Mouse (Mus musculus): ENCODE measurements around the gene Cdc42ep1. TPM values are rescaled to one million over a fixed set of nuclear protein-coding genes. Genes with fewer than 3 reads are reported as not detected.
"Not testable (repeated sequence)": the region's sequence is repeated elsewhere in the genome, so short reads cannot be mapped to it uniquely, and the experiment has no call there.

The Cdc42ep1 gene
- polyA plus RNA-seq, 1 experiment: 1.2 TPM

DNA sequence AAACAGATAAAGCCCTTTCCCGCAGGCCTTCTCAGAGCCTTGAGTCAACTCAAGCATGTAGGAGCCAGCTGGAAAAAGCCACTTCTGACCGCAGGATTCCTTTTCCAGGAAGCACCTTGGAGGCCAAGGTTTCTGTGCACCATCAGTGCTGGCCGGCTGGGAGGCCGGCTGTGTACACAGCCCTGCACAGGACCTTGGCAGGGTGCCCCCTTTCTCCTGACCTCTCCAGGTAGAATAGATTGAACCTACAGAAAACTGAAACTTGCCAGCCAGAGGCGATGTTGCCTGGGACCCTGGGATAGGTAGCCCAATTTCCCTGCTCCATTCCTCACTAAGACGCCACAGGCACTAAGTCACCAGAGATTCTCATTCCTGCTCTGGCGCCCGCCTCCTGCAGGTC lies 3.4 kb downstream of the Cdc42ep1 start:
- no peak overlapping the region for H3K4me3 ChIP-seq (replicated peaks)
- no peaks in the 10 kb centered on the region for H3K36me3 ChIP-seq (replicated peaks; ENCODE audit: low read length)
- peaks cover 89% of the 10 kb centered on the region for H3K27me3 ChIP-seq (replicated peaks)
- H3K9me3 ChIP-seq: no peaks in the 10 kb centered on the region
- TF ChIP-seq FLI1 (IDR thresholded peaks at IDR 0.05; ENCODE audit: low read length): no peak
- no peak for TF ChIP-seq GATA1 (IDR thresholded peaks at IDR 0.05; ENCODE audit: borderline replicate concordance, low read length)
- H3K4me1 ChIP-seq: peaks cover 64% of the 10 kb centered on the region

DNA sequence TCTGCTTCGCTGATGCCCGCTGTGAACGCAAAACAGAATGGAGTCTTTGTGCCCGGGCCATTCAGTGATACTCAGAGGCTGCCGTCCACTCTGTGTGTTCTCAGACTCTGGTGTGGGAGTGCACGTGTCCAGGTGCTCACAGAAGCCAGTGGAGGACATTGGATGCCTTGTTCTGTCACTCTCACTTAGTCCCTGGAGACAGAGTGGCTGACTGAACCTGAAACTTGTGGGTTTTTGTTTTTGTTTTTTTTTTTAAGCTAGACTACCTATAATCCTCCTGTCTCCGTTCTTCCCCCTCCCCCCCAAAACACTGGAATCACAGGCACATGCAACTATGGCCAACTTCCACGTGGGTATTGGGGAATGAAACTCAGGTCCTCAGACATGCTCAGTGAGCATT lies 3.9 kb downstream of the Cdc42ep1 start:
- TF ChIP-seq GATA1 (IDR thresholded peaks at IDR 0.05; ENCODE audit: borderline replicate concordance, low read length) (no peak), FLI1 (IDR thresholded peaks at IDR 0.05; ENCODE audit: low read length) (no peak)
- Histone ChIP-seq H3K36me3 (replicated peaks; ENCODE audit: low read length) (no peaks in the 10 kb centered on the region), H3K4me1 (peaks cover 64% of the 10 kb centered on the region), H3K9me3 (no peaks in the 10 kb centered on the region), H3K4me3 (replicated peaks) (no peak overlapping the region), H3K27me3 (replicated peaks) (peaks cover 89% of the 10 kb centered on the region)

DNA sequence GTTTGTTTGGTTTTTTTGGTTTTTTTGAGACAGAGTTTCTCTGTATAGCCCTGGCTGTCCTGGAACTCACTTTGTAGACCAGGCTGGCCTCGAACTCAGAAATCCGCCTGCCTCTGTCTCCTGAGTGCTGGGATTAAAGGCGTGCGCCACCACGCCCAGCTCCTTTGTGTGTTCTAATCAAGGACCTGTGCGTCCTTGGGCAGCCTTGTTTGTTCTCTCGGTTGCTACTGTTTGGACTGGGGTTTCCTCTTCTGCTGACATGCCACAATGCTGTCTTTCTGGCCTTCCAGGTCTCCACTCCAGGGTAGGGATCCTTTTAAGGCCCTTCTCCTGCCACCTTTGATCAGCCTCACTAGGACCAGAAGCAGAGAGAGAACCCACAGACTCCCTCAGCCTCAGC lies 4.4 kb downstream of the Cdc42ep1 start:
- Histone ChIP-seq H3K4me1 (peaks cover 66% of the 10 kb centered on the region), H3K27me3 (replicated peaks) (peaks cover 88% of the 10 kb centered on the region)
- H3K9me3 ChIP-seq; H3K4me3 ChIP-seq (replicated peaks); H3K36me3 ChIP-seq (replicated peaks; ENCODE audit: low read length): not testable (repeated sequence)

DNA sequence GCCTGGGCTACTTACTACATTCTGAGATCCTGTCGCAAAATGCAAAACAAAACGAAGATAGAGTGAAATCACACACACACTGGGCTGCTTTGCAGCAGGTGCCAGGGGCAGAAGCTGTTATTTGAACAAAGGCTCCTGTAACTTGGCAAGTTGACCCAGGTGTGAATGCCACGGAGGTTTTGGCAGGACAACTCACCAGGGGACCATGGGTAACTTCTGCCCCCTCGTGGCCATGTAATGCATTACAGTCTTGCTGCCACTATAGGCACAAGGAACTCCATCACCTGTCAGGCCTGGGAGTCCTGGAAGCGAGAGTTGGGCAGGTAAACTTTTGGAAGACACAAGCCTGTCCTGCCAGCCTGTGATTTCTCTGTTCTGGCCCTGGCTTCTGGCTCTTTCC lies 6.0 kb downstream of the Cdc42ep1 start:
- no peak overlapping the region for H3K4me3 ChIP-seq (replicated peaks)
- TF ChIP-seq GATA1 (IDR thresholded peaks at IDR 0.05; ENCODE audit: borderline replicate concordance, low read length): no peak
- TF ChIP-seq FLI1 (IDR thresholded peaks at IDR 0.05; ENCODE audit: low read length): no peak
- H3K4me1 ChIP-seq: peaks cover 59% of the 10 kb centered on the region
- H3K9me3 ChIP-seq: no peaks in the 10 kb centered on the region
- H3K27me3 ChIP-seq (replicated peaks): peaks cover 80% of the 10 kb centered on the region
- no peaks in the 10 kb centered on the region for H3K36me3 ChIP-seq (replicated peaks; ENCODE audit: low read length)

DNA sequence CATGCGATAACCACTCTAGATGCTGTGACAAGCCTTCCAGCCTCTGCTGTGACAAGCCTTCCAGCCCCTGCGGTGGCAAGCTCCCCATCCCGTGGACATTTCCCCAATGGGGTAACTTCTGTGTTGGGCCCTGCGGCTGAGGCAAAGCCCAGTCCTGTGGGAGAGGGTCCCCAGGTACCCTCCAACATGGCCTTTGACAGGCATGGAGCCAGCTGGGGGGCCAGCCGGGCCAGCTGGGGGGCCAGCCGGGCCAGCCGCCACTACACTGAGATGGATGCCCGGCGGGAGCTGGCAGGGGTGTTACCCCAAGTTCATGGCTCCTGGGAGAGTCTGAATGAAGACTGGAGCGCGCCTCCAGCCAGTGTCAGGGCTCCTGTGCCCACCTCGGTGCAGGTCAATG lies 7.1 kb downstream of the Cdc42ep1 start:
- Histone ChIP-seq H3K27me3 (replicated peaks) (peaks cover 74% of the 10 kb centered on the region), H3K4me3 (replicated peaks) (no peak overlapping the region), H3K9me3 (no peaks in the 10 kb centered on the region), H3K36me3 (replicated peaks; ENCODE audit: low read length) (no peaks in the 10 kb centered on the region), H3K4me1 (peaks cover 49% of the 10 kb centered on the region)
- TF ChIP-seq GATA1 (IDR thresholded peaks at IDR 0.05; ENCODE audit: borderline replicate concordance, low read length): no peak
- no peak for TF ChIP-seq FLI1 (IDR thresholded peaks at IDR 0.05; ENCODE audit: low read length)

DNA sequence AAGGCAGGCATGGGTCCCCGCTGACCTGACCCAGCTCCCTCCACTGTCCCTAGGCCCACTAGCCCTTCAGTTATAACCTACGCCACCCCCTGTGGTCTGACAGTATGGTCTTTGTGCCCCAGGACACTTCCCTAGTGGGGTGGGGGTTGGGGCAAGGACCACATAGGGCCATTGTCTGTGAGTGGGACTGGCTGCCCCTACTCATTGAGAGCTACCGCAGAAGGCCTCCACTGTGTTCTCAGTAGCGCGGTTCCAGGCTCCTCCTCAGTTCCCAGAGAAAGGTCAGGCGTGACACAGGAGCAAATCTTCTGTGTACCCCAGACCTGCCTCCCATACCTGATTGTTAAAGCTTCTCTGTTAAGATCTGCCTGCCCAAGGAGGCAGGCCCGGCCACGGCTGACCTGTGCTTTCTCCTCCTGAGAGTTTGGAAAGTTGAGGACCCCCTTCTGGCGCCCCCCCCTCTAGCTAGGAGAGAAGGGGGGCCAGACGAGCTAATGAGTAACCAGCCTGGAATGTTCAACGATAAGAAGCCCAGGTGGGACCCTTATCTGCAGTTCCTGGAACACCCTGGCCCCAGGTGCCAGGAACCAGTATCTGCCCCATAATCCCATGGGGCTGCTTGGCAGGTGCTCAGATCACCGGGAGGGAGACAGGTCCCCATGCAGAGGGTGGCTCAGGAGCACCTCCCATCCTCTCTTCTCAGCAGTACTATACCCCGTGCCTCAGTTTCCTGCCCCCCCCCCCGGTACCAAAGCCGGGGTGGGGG lies 7.8 kb downstream of the Cdc42ep1 start:
- TF ChIP-seq GATA1 (IDR thresholded peaks at IDR 0.05; ENCODE audit: borderline replicate concordance, low read length): no peak
- no peak for TF ChIP-seq FLI1 (IDR thresholded peaks at IDR 0.05; ENCODE audit: low read length)
- Histone ChIP-seq H3K27me3 (replicated peaks) (peaks cover 70% of the 10 kb centered on the region), H3K4me1 (peaks cover 49% of the 10 kb centered on the region), H3K9me3 (no peaks in the 10 kb centered on the region), H3K36me3 (replicated peaks; ENCODE audit: low read length) (no peaks in the 10 kb centered on the region), H3K4me3 (replicated peaks) (no peak overlapping the region)

DNA sequence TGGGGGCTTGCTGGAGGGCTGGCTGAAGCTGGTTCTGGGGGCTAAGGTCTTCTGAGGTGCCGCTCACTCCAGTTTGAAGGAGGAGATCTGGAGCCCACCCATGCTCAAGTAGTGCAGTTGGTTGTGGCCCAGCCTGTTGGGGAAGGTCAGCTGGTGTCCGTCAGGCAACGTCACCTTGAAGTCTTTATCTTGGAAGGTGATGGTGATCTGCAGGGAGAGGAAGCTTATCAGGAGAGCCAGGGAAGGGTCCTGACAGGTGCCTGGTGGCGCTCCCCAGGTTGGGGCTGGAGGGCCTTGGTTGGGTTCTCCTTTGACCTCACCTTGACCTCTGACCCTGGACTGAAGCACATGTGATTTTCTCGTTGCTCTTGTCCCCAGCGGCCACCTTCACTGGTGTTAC lies 8.5 kb downstream of the Cdc42ep1 start:
- Histone ChIP-seq H3K27me3 (replicated peaks) (peaks cover 63% of the 10 kb centered on the region), H3K4me1 (peaks cover 49% of the 10 kb centered on the region), H3K36me3 (replicated peaks; ENCODE audit: low read length) (no peaks in the 10 kb centered on the region), H3K4me3 (replicated peaks) (no peak overlapping the region), H3K9me3 (no peaks in the 10 kb centered on the region)
- TF ChIP-seq FLI1 (IDR thresholded peaks at IDR 0.05; ENCODE audit: low read length) (no peak), GATA1 (IDR thresholded peaks at IDR 0.05; ENCODE audit: borderline replicate concordance, low read length) (no peak)

DNA sequence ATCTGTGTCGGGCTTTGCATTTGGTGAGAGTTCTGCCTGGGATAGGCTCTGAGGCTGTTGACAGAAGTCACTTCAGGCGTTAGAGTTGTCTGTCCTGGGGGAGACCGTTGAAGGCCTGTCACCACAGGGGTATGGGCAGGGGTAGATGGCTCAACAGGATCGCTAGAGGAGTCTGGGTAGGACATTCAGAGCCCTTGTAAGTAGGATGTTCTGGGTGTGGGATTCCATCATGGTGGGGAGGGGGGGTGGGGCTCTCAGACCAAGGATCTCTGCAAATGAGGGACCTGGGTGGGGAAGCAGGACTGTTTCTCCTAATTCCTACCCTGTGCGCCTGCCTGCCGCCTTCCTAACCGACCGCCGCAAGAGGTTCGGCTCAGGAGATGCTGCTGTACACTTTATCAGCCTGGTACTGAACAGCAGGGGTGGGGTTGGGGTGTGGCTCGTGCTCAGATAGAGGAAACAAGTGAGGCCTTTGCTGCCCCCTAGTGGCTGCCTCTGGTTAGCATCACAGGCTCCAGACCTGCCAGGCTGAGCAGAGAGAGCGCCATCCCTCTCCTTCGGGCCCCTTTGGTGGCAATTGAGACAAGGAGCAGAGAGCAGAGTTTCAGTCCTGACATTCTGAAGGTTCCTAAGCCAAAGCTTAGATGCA lies 9.2 kb downstream of the Cdc42ep1 start:
- H3K36me3 ChIP-seq (replicated peaks; ENCODE audit: low read length): no peaks in the 10 kb centered on the region
- peak overlapping the region; percentile 53 for H3K4me3 ChIP-seq (replicated peaks)
- H3K27me3 ChIP-seq (replicated peaks): peaks cover 63% of the 10 kb centered on the region
- H3K9me3 ChIP-seq: no peaks in the 10 kb centered on the region
- TF ChIP-seq FLI1 (IDR thresholded peaks at IDR 0.05; ENCODE audit: low read length): no peak
- TF ChIP-seq GATA1 (IDR thresholded peaks at IDR 0.05; ENCODE audit: borderline replicate concordance, low read length): no peak
- peaks cover 52% of the 10 kb centered on the region for H3K4me1 ChIP-seq

DNA sequence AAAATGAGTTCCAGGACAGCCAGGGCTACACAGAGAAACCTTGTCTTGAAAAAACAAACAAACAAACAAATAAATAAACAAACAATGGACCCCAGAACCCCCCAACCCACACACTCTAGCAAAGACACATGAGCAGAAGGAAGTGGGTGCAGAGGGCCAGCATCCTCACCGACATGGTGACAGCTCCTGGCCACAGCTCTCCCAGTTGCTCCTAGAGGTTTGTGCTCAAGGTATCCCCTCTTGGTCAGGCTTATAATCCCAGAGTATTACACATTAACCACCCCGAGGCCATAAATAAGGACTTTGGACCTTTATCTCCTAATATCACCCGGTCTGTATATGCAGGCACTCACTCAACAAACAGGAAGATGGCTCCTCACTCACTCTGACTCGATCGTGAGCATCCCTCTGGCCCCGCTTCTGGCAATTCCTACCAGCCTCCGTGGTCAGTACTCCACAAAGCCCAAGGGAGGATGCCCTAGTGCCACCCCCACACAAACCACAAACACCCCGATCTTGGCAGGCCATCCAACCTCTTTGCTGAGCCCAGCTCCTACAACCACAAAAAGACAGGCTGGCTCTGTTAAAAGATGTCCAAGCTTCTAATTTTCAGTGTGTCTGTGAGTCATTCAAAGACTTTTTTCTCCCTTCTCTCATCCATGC lies 13.0 kb downstream of the Cdc42ep1 start, which contains the start of gene Lgals2:
TSS of gene Lgals2 (minus strand) at position 227 of the 663 bp plus-strand sequence.
- Histone ChIP-seq H3K36me3 (replicated peaks; ENCODE audit: low read length) (no peaks in the 10 kb centered on the region), H3K9me3 (no peaks in the 10 kb centered on the region), H3K4me3 (replicated peaks) (peak within 1 kb of the TSS; percentile 38), H3K27me3 (replicated peaks) (peaks cover 44% of the 10 kb centered on the region), H3K4me1 (peaks cover 57% of the 10 kb centered on the region)
- TF ChIP-seq FLI1 (IDR thresholded peaks at IDR 0.05; ENCODE audit: low read length): no peak
- no peak for TF ChIP-seq GATA1 (IDR thresholded peaks at IDR 0.05; ENCODE audit: borderline replicate concordance, low read length)

DNA sequence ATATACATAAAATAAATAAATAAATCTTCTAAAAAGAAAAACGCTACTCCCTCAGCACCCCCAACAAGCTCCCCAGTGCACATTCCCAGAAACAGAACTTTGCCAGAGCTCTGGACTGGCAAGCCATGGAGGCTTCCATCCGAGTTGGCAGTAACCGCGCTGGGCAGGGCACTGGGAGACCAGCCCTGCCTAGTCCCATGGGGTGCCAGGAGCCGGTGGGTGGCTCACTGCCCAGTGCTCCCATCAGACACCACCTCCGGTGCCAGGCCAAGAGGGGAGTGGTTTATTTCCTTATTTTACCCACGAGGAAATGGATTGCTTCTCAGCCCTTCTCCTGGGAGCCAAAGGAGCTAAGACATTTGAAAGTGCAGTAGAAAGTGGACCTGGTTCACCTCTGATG lies 14.6 kb downstream of the Cdc42ep1 start:
- no peak for TF ChIP-seq FLI1 (IDR thresholded peaks at IDR 0.05; ENCODE audit: low read length)
- TF ChIP-seq GATA1 (IDR thresholded peaks at IDR 0.05; ENCODE audit: borderline replicate concordance, low read length): no peak

More for the DNA sequence above, 14.6 kb downstream of the Cdc42ep1 start:
- Histone ChIP-seq H3K36me3 (replicated peaks; ENCODE audit: low read length) (no peaks in the 10 kb centered on the region), H3K27me3 (replicated peaks) (peaks cover 43% of the 10 kb centered on the region), H3K9me3 (no peaks in the 10 kb centered on the region), H3K4me3 (replicated peaks) (no peak overlapping the region), H3K4me1 (peaks cover 50% of the 10 kb centered on the region)

Measured in megakaryocyte, embryonic 14.5 days (primary cell).